Mouse (Mus musculus) layer of hippocampus, adult 11-12 months (tissue): ENCODE data around the gene Krtap4-7.
"Not testable (repeated sequence)": the region's sequence is repeated elsewhere in the genome, so short reads cannot be mapped to it uniquely, and the experiment has no call there.

Experiments
- DNase-seq: peaks from one replicate; pipeline ENCODE4 v3.0.0; 2022; ENCODE audit warnings: low spot score

Krtap4-7 gene

DNA sequence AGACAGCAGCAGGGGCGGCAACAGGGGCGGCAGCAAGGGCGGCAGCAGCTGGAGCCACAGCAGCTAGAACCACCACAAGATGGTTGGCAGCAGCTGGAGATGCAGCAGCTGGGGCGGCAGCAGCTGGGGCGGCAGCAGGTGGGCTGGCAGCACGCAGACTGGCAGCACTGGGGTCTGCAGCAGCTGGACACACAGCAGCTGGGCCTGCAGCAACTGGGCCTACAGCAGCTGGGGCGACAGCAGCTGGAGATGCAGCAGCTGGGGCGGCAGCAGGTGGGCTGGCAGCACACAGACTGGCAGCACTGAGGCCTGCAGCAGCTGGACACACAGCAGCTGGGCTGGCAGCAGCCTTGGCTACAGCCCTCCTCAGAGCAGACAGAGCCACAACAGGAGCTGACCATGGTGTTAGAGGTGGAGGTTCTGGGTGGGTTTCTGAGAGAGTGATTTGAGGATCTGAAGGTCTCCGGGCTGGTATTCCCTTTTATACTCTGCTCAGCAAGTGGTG, at the start of gene Krtap4-7:
Krtap4-7 (minus strand) TSS at position 455 of the 505 bp plus-strand sequence.
- not testable (repeated sequence) for DNase-seq

GRCm38 (mm10) chr11:99690463-99690862, 46.6 kb upstream of the Krtap4-7 start, which contains the start of gene Gm14190:
Gene Gm14190, minus strand, starts transcription at chr11:99690740.
- DNase-seq: no peak

- DNase-seq: not testable (repeated sequence)
These were observed 41.3 kb upstream of the Krtap4-7 start for GRCm38 (mm10) chr11:99685235-99685634.

GRCm38 (mm10) chr11:99683481-99683880, 39.6 kb upstream of the Krtap4-7 start:
- no peak for DNase-seq

- DNase-seq: no peak
These were observed 22.0 kb upstream of the Krtap4-7 start, which contains the start of gene Krtap4-6 for GRCm38 (mm10) chr11:99665860-99666259. Gene Krtap4-6, minus strand, starts transcription at chr11:99665960.

GRCm38 (mm10) chr11:99662802-99663201, 18.9 kb upstream of the Krtap4-7 start:
- no peak for DNase-seq

DNA sequence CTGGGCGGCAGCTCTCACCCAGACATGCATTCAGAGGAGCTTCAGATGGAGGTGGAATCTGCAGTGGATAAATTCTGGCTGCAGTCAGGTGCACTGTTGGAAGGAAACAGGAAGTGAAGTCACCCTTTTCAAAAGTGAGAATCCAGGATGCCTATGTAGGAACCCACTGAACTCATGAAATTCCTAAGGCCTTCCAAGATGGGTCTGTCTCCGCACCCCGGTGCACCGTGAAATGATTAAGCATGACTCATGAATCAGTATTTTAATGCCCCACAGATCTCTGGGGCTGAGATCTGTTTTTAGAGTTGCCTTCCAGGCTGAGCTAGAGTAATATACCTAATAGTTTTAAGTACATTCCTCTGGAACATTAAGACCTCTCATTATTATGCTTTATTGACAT, 15.4 kb upstream of the Krtap4-7 start:
- no peak for DNase-seq

DNA sequence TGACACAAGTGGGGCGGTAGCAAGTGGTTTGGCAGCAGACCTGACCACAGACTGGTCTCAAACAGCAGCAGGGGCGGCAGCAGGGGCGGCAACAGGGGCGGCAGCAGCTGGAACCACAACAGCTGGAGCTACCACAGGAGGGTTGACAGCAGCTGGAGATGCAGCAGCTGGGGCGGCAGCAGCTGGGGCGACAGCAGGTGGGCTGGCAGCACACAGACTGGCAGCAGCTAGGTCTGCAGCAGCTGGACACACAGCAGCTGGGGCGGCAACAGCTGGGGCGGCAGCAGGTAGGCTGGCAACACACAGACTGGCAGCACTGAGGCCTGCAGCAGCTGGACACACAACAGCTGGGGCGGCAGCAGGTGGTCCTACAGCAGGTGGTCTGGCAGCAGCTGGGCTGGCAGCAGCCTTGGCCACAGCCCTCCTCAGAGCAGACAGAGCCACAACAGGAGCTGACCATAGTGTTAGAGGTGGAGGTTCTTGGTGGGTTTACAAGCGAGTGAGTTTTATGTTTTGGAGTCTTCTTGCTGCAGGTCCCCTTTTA, 14.7 kb upstream of the Krtap4-7 start, which contains the start of gene Gm11563:
Gm11563 (minus strand) TSS at position 494 of the 544 bp plus-strand sequence.
- DNase-seq: not testable (repeated sequence)

DNA sequence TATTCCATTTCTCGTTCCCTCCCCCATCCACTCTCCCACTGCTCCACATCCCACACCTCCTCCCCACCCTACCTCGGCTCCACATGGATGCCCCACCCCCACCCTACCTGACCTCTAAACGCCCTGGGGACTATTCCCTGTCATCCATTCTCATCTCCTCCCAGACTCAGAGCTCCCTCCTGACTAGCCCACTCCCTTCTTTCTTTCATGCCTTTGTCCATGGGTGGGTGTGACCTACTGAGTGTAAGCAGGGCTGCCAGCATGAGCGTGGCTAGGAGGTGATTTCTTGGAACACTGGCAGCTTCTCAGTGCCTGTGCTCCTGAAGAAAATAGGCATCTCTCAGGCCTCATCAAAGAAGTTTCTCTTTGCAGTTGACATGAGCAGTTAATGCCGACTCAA, 13.2 kb upstream of the Krtap4-7 start:
- DNase-seq: no peak

GRCm38 (mm10) chr11:99650136-99650535, 6.2 kb upstream of the Krtap4-7 start, which contains the start of gene Gm11555:
Gene Gm11555, minus strand, starts transcription at chr11:99650236.
- DNase-seq: no peak

GRCm38 (mm10) chr11:99646444-99646843, 2.6 kb upstream of the Krtap4-7 start:
- DNase-seq: peak; percentile 4

DNA sequence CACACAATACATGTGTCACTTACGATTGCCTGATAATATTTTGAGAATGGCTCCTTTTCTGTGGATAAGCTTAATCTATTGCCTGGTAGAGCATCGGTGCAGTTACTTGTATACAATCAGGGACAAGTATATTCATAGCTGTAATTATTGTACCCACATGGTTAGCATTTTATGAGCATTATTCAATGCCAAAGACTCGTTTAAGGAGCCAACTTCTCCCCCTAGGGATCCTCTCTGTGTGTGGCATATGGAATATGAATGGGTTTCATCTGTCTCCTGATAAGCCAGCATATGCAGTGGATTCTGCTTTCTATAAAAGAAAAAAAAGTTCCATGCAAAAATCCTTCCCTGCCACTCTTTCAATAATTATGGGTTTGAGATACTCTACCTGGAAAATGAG, 462 bp upstream of the Krtap4-7 start:
- peak; percentile 6 for DNase-seq

GRCm38 (mm10) chr11:99640926-99641325, 3.0 kb downstream of the Krtap4-7 start:
- DNase-seq: no peak

DNA sequence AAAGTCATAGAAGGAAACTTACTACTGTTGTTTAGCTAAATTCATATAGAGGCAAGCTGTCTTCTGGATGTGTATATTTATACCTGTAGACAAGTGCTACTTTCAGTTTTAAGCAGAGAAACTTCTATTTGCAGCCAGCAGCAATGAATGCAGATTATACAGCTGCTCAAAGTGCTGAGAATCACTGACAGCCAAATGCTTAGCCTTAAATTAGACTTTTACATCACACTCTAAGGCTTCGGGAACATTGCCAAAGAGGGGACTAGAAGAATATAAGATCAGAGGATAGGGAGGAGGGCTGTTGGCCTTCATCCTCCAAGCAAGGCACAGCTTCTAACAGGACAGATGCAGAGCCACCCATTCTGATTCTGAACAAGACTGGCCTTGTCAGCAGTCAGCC, 6.8 kb downstream of the Krtap4-7 start:
- DNase-seq: no peak

- no peak for DNase-seq
These were observed 9.2 kb downstream of the Krtap4-7 start, which contains the start of gene Krtap4-2 for GRCm38 (mm10) chr11:99634653-99635134. Gene Krtap4-2, minus strand, starts transcription at chr11:99635084.

DNA sequence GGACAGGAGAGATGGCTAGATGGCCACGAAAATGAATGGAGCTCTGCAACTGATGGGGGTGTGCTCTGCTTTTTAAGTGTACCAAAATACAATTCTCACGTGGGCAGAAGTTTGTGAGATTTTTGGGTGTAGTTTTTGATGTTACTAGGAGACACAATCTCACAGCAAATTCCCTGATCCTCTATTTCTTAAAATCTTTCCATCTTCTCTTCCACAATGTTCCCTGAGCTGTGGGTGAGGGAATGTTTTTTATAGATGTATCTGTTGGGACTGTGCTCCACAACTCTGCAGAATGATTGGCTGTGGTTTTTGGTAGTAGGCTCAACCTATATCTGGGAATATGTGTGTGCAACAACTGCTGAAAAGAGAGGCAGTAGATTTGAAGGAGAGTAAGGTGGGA, 10.6 kb downstream of the Krtap4-7 start:
- DNase-seq: no peak

GRCm38 (mm10) chr11:99630890-99631289, 13.0 kb downstream of the Krtap4-7 start:
- no peak for DNase-seq

GRCm38 (mm10) chr11:99628138-99628537, 15.8 kb downstream of the Krtap4-7 start, which contains the start of gene Krtap4-1:
Gene Krtap4-1, minus strand, starts transcription at chr11:99628238.
- no peak for DNase-seq

- no peak for DNase-seq
These were observed 23.6 kb downstream of the Krtap4-7 start, which contains the start of gene Gm11562 for GRCm38 (mm10) chr11:99620335-99620734. Gene Gm11562, minus strand, starts transcription at chr11:99620435.

DNA sequence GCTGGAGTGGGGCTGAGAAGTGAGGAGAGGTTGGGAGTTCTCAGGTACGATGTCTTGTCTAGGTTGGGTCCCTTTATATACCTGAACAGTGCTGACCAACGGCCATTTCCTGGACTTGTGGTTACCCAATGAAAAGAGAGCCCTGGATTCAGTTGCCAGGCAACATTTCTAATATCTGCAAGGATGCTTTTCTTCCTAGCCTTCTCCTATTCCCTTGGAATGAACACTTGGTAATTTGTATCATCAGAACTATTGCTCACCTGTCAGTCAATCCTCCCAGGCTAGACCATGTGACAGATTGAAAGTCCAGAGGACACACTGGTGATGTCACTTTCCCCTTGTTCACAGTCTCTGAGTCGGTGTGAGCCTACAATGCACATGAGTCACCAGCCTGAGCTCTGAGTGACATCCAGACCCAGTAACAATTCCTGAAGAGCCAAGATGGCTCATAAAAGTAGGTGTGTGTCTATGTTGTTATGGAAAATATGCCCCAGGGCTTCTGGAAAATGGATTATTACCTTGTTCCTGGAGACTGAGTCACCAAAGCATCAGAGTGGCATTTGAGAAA, 29.0 kb downstream of the Krtap4-7 start, which contains the start of gene Krtap2-4:
Krtap2-4 (minus strand) TSS at position 51 of the 568 bp plus-strand sequence.
- no peak for DNase-seq

GRCm38 (mm10) chr11:99610089-99610488, 33.8 kb downstream of the Krtap4-7 start, which contains the start of gene Gm11937:
Gene Gm11937, minus strand, starts transcription at chr11:99610189.
- DNase-seq: not testable (repeated sequence)

DNA sequence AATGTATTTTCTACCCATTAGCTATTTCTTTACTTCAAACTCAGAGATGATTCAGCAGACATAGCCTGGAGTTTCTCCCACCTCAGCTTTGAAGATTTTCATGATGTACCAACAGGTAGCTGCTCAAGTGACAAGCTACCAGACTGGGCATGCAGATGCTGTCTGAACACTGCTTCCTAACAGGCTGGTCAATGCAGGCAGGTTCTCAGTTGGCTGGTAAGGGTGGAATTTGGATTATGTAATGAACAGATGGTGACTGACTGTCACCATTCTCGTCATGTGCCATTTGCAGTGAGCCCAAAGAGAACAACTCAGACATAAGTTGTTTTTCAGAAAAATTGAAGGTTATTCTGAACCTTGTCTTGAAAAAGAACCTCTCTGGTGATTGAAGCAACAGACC, 34.8 kb downstream of the Krtap4-7 start:
- peak; percentile 37 for DNase-seq

DNA sequence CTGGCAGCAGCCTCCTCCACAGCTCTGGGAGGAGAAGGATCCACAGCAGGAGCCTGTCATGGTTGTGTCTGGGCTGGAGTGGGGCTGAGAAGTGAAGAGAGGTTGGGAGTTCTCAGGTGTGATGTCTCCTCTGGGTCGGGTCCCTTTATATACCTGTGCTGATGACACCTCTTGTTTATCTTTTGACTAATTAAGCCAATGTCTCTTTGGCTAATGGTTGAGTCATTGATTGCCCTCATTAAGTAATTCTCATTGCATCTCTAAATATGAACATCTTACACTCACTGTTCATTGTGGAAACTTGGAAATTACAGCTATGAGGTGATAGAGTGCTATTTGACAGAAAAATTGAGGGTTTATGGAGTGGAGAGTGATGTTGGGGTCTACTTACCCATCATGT, 40.7 kb downstream of the Krtap4-7 start, which contains the start of gene Gm11938:
Gm11938 (minus strand) TSS at position 101 of the 400 bp plus-strand sequence.
- DNase-seq: not testable (repeated sequence)
